Mouse (Mus musculus): Measurements from ENCODE around the gene Wdr70.

- peak; percentile 34 for TF ChIP-seq CTCF (IDR thresholded peaks at IDR 0.05)
- no peak for TF ChIP-seq EP300 (IDR thresholded peaks at IDR 0.05)
Observed at GRCm38 (mm10) chr15:8039834-8040233, 59.2 kb downstream of the Wdr70 start.
